Mouse (Mus musculus) C2C12 (cell line): ENCODE data around the gene Pex14.
"Not testable (repeated sequence)": the region's sequence is repeated elsewhere in the genome, so short reads cannot be mapped to it uniquely, and the experiment has no call there.

ENCODE experiments used
- CEBPB ChIP-seq: IDR thresholded peaks from one replicate; pipeline ENCODE4 v1.6.1; 2011; ENCODE audit warnings: low read depth, mild to moderate bottlenecking, control low read depth, moderate library complexity
- CTCF ChIP-seq: IDR thresholded peaks from one replicate; pipeline ENCODE4 v1.5.1; 2011; ENCODE audit not compliant: control insufficient read depth, insufficient read depth, insufficient read length
- FOSL1 ChIP-seq: IDR thresholded peaks from one replicate; pipeline ENCODE4 v1.8.0; 2011; ENCODE audit warnings: mild to moderate bottlenecking, low read length; ENCODE audit not compliant: poor library complexity, insufficient read depth, severe bottlenecking
- MAX ChIP-seq: IDR thresholded peaks from one replicate; pipeline ENCODE4 v1.6.1; 2011; ENCODE audit warnings: mild to moderate bottlenecking, control low read depth
- MYOD1 ChIP-seq: IDR thresholded peaks from one replicate; pipeline ENCODE4 v1.6.1; 2011; ENCODE audit warnings: low read depth; ENCODE audit not compliant: control insufficient read depth, insufficient read length
- MYOG ChIP-seq: IDR thresholded peaks from one replicate; pipeline ENCODE4 v1.6.1; 2011; ENCODE audit not compliant: control insufficient read depth, insufficient read length; ENCODE audit errors: extremely low read depth
- USF1 ChIP-seq: IDR thresholded peaks from one replicate; pipeline ENCODE4 v1.6.1; 2011; ENCODE audit warnings: low read depth, mild to moderate bottlenecking, control low read depth, moderate library complexity

DNA sequence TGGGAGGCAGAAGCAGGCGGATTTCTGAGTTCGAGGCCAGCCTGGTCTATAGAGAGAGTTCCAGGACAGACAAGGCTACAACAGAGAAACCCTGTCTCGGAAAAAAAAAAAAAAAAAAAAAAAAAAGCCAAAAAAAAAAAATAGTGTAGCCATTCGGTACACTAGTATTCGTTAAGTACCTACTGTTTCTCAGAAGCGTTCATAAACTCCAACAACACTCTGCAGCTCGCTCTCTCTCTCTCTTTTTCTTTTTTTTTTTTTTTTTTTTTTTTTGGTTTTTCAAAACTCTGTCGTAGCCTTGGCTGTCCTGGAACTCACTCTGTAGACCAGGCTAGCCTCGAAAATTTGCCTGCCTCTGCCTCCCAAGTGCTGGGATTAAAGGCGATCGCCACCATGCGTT lies 773 bp upstream of the Pex14 start:
- TF ChIP-seq CTCF, USF1, CEBPB, FOSL1, MYOD1, MAX, MYOG: not testable (repeated sequence)
